Mouse (Mus musculus) G1E (cell line): Measurements from ENCODE around the gene Tmem138.

Experiments used
- CTCF ChIP-seq: IDR thresholded peaks from 2 replicates; pipeline ENCODE4 v1.5.1; 2012; ENCODE audit warnings: low read depth, low read length, inconsistent platforms, mixed read lengths
- GATA1 ChIP-seq: IDR thresholded peaks from 2 replicates; pipeline ENCODE4 v1.6.1; 2012; ENCODE audit warnings: borderline replicate concordance, low read length, inconsistent platforms, mixed read lengths
- POLR2AphosphoS5 ChIP-seq: IDR thresholded peaks from 2 replicates; pipeline ENCODE4 v1.6.1; 2012; ENCODE audit warnings: low read depth, low read length, inconsistent platforms; ENCODE audit not compliant: insufficient replicate concordance
- TAL1 ChIP-seq: conservative IDR thresholded peaks from 2 replicates; pipeline ENCODE4 v1.6.1; 2012; ENCODE audit warnings: low read depth, low read length, inconsistent platforms, mixed read lengths

GRCm38 (mm10) chr19:10561558-10562314, 15.4 kb downstream of the Tmem138 start:
- no peak for TF ChIP-seq CTCF
- no peak for TF ChIP-seq GATA1
- TF ChIP-seq POLR2AphosphoS5: no peak
- no peak for TF ChIP-seq TAL1
